In genomic region chr6:32179346-32180011, GRCm38 (mm10) we compare ENCODE assay signal across 10 mouse cellular contexts.
DNase-seq lines count a peak whose midpoint lies in the region; ATAC-seq lines count a peak whose summit lies in the region.
"Had no signal": no experiment of that assay in that cellular context is flagged by ENCODE, and none has a peak within 500 bp of the region (broad histone marks: within the 10 kb centered on the region; RNA-seq: fewer than 3 reads in every experiment).

No protein-coding gene starts in this region.

- peak; percentile 55; the same call in 1 of the 2 replicates for ATAC-seq in kidney, embryonic 14.5 days (ENCODE audit: low FRiP score, low TSS enrichment)
- ATAC-seq in embryonic facial prominence, embryonic 11.5 days (replicated peaks; ENCODE audit: insufficient number of reproducible peaks, low FRiP score, low TSS enrichment, low read depth), result peak; percentile 85; the same call in 1 of the 2 replicates

- H3K9me3 ChIP-seq in kidney, embryonic 14.5 days (ENCODE audit: control insufficient read depth, low read length), result no peaks in the 10 kb centered on the region
- H3K9me3 ChIP-seq in embryonic facial prominence, embryonic 11.5 days (replicated peaks; ENCODE audit: control insufficient read depth, low read length), result no peaks in the 10 kb centered on the region

- no peak overlapping the region for H3K4me3 ChIP-seq in kidney, embryonic 14.5 days (ENCODE audit: low read length)
- no peak overlapping the region for H3K4me3 ChIP-seq in embryonic facial prominence, embryonic 11.5 days (ENCODE audit: low read depth, low read length)

- WGBS in kidney, embryonic 14.5 days, result 70% methylated on average over 2 of the region's 2 CpGs
- 65% methylated on average over 2 of the region's 2 CpGs for WGBS in embryonic facial prominence, embryonic 11.5 days

- H3K27me3 ChIP-seq in kidney, embryonic 14.5 days (ENCODE audit: control insufficient read depth, insufficient read depth, low read length), result no peaks in the 10 kb centered on the region
- no peaks in the 10 kb centered on the region for H3K27me3 ChIP-seq in embryonic facial prominence, embryonic 11.5 days (ENCODE audit: control insufficient read depth, insufficient read depth, low read length)

- 0 out of 2 replicates have a peak, but pooled peaks cover 3% of the 10 kb centered on the region for H3K4me1 ChIP-seq in kidney, embryonic 14.5 days (ENCODE audit: control insufficient read depth, insufficient read depth, low read length)
- H3K4me1 ChIP-seq in embryonic facial prominence, embryonic 11.5 days (ENCODE audit: control insufficient read depth, insufficient read depth, low read length), result no peaks in the 10 kb centered on the region

- intact Hi-C loops in left cerebral cortex, postnatal 4 days (cut with DNase I), result no loop called here

- H3K36me3 ChIP-seq in kidney, embryonic 14.5 days (ENCODE audit: control insufficient read depth, insufficient read depth, low read length), result no peaks in the 10 kb centered on the region
- no peaks in the 10 kb centered on the region for H3K36me3 ChIP-seq in embryonic facial prominence, embryonic 11.5 days (replicated peaks; ENCODE audit: control insufficient read depth, insufficient read depth, low read depth, low read length)

- DNase-seq in kidney, postnatal 4 days, result no peak
- peak; percentile 90 for DNase-seq in embryonic facial prominence, embryonic 11.5 days (ENCODE audit: low spot score)
- DNase-seq in hindlimb bud, embryonic 11.5 days (ENCODE audit: extremely low spot score, low read depth, low spot score), result peak; percentile 66
- peak; percentile 12 for DNase-seq in retina, embryonic 14.5 days (ENCODE audit: low spot score)
- DNase-seq in left cerebral cortex, postnatal 4 days, result no peak
- DNase-seq in cerebellum, postnatal 25 days, result no peak
- DNase-seq in thymus, adult 18-20 months, result no peak
- DNase-seq: right cerebral cortex, postnatal 25 days; thymus, postnatal 14 days had no signal

- H3K9ac ChIP-seq in kidney, embryonic 14.5 days (ENCODE audit: low read depth, low read length), result no peak overlapping the region
- H3K9ac ChIP-seq in embryonic facial prominence, embryonic 11.5 days (replicated peaks; ENCODE audit: low read length), result no peak overlapping the region

- no peak overlapping the region for H3K4me2 ChIP-seq in kidney, embryonic 14.5 days (replicated peaks; ENCODE audit: low read depth, low read length)
- H3K4me2 ChIP-seq in embryonic facial prominence, embryonic 11.5 days (ENCODE audit: low read depth, low read length), result no peak overlapping the region

- H3K27ac ChIP-seq in kidney, embryonic 14.5 days (ENCODE audit: low read depth, low read length), result no peak overlapping the region
- H3K27ac ChIP-seq in embryonic facial prominence, embryonic 11.5 days (replicated peaks; ENCODE audit: low read depth, low read length), result no peak overlapping the region

Comparison
In these comparisons a context has a peak if more than half of its experiments do, and no peak if none do; other contexts are left out.
1. DNase-seq: peak in embryonic facial prominence, embryonic 11.5 days (single experiment), hindlimb bud, embryonic 11.5 days (single experiment) and retina, embryonic 14.5 days (single experiment); none in kidney, postnatal 4 days (0 of 2), left cerebral cortex, postnatal 4 days (single experiment), cerebellum, postnatal 25 days (0 of 2) and thymus, adult 18-20 months (0 of 2).